Mouse (Mus musculus): ENCODE measurements around the gene Lmx1a. TPM values are rescaled to one million over a fixed set of nuclear protein-coding genes. Genes with fewer than 3 reads are reported as not detected.

The Lmx1a gene
- total RNA-seq (2023) = not detected

GRCm38 (mm10) chr1:167689232-167689261 is at the start of gene Lmx1a:
Lmx1a (plus strand) TSS chr1:167689237.

Other genes starting within 250 kb of the Lmx1a start
- gene Lrrc52, start 222.5 kb upstream of the Lmx1a start, total RNA-seq (2023) = not detected
- not detected for gene Rxrg, start 90.9 kb upstream of the Lmx1a start, total RNA-seq (2023)

All from neutrophil, adult 59 days (primary cell).